Mouse (Mus musculus) ES-Bruce4 (cell line): ENCODE results near the gene Zbtb48.
A peak's percentile ranks its signal among the peaks of the same experiment; 100 is the strongest.

Source experiments
- CTCF ChIP-seq: IDR thresholded peaks from one replicate; pipeline ENCODE4 v1.8.1; 2011; ENCODE audit warnings: low read depth, low read length
- POLR2A ChIP-seq: IDR thresholded peaks from one replicate; pipeline ENCODE4 v1.8.1; 2011; ENCODE audit warnings: low read length; ENCODE audit not compliant: insufficient read depth

GRCm38 (mm10) chr4:152074548-152074947, 47.1 kb upstream of the Zbtb48 start:
- TF ChIP-seq CTCF (peak; percentile 64), POLR2A (no peak)
